Mouse (Mus musculus) spleen, postnatal 10 days (tissue): ENCODE results near the gene Prdm11.

Source experiments
- DNase-seq, 2 experiments: peaks; one replicate each; pipeline ENCODE4 v3.0.0; 2021 to 2022; ENCODE audit warnings: low spot score in 2 of 2

The Prdm11 gene

DNA sequence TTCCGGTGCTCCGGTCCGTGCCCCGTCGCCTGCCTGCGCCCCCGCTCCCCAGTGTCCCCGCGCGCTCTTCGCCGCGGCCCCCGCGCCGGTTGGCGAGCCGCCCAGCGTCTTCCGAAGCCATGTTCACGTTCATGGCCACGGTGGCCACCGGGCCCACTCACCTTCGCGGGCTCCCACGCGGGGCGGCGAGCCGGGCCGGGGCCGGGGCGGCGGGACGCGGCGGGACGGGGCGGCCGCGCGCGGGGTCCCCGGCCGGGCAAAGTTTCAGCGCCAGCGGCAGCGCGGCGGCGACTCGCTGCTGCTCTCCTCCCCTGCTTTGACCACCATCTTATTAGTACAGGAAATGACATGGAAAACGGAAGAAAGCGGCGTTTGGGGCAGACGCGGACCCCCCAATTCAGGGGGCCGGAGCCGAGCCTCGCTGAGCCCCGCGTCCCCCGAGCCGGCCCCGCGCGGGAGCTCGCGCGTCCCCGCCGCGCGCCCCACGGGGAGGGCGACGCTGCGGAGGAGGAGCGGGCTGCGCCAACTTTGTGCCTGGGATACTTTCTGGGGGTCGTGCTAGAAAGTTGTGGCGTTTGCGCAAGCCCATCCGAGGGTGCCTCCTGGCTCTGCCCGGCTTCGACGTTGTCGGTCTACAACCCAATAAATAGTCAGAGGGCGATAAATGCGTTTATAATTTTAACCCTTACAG is at the start of gene Prdm11:
TSS of gene Prdm11 (minus strand) at position 350 of the 691 bp plus-strand sequence.
- peak in 1 of 2 experiments; percentile 40 for DNase-seq

DNA sequence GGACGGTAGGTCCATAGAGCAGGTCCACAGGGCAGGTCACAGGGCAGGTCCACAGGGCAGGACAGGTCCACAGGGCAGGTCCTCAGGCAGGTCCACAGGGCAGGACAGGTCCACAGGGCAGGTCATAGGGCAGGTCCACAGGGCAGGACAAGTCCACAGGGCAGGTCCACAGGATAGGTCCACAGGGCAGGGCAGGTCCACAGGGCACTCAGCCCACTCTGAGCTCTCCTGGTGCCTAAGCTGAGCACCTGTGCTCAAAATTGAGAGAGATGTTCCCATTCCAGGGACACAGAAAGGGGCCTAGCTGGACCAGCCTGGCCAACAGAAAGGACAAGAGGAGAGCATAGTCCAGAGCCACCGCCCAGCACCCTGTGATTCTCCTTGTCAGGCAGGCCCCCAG is 46.4 kb upstream of the Prdm11 start:
- no peak for DNase-seq

GRCm38 (mm10) chr2:93091679-93092078 is 45.7 kb upstream of the Prdm11 start:
- no peak for DNase-seq

GRCm38 (mm10) chr2:93089379-93090089 is 43.6 kb upstream of the Prdm11 start:
- DNase-seq = no peak

- DNase-seq = no peak
Measured at GRCm38 (mm10) chr2:93088006-93088405, 42.0 kb upstream of the Prdm11 start.

DNA sequence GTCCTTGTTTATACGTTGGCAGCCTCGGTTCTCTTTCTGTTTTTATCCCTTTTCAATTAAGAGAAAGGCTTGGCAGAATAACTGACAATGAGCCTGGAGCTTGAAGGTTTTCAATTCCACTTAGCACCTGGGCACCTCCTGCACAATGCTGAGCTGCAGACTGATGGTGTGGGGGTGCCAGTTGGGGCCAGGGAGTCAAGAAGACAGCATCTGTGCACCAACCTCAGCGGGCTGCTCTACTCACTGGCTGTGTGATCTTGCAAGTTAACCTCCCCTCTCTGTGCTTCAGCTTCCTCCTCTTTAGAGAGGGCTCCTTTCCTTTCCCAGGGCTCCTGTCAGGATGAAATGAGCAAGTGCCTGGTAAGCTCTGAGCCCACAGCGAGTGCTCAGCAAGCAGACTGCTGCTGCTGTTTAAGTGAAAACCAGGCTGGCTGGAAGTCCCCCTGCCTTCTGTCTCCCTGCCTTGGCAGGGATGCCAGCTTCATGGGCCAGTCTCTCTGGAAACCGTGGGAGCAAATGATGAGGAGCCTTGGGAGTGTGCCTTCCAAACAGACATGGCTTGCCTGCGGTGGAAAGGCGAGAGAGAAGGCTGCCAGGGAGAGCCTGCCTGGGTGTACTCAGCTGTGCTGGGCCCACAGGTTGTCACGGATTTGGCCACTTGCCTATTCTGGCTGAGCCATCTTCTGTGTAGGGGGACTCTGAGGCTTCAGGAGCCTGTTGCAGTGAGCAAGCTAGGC is 39.5 kb upstream of the Prdm11 start:
- no peak for DNase-seq

- no peak for DNase-seq
Measured at GRCm38 (mm10) chr2:93084481-93084880, 38.5 kb upstream of the Prdm11 start.

DNA sequence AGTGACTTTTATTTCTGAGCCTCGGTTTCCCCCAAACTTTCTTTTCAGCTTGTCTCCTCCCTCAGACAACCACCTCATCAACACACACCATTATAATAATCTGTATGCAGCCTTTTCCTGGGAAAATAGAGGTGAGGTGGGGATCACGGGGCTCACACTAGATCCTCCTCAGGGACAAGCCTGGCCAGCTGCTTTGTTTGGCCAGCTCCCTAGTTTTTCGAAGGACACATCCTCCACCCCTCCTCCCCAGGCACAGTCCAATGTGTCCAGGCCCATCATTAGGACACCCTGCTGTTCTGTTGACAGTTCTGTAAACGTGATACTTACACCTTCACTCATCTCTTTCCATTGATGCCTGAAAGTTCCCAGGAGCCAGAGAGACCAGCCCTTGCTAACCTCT is 37.4 kb upstream of the Prdm11 start:
- DNase-seq = no peak

GRCm38 (mm10) chr2:93082846-93083245 is 36.9 kb upstream of the Prdm11 start:
- no peak for DNase-seq

- no peak for DNase-seq
Measured at GRCm38 (mm10) chr2:93080871-93081608, 35.1 kb upstream of the Prdm11 start.

DNA sequence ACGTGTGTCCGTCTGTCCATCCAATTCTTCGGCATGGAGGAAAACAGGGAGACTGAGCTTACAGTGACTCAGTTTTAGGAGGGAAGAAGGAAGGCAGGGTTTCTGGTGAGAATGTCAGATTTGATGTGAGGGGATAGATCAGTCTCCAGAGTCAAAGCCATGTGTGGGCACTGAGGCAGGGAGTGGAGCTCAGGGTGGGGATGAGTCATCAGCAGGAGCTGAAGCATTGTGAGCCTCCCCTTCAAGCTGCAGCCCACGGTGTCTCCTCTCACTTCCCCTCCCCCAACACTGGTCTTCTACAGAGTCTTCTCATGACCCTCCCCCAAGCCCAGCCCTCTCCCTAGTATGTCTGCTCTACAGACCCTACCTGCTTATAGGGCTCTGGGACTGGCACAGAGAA is 33.4 kb upstream of the Prdm11 start:
- no peak for DNase-seq

DNA sequence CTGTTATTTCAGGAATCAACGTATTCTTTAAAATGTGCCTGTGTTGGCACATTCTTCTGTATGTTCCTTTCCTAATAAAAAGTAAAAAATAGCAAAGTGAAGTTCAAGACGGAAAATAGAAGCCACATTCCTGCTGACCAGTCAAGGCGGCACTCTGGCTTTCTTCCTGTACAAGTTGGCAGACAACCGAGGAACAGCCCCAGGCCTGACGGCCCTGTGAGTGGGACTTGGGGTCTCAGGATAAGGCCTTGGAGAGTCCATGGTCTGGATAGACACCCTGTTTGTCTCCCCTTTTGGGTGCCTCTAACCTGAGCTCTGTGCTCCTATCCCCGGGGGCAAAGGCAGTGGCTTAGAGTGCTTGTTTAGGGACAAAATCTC is 30.6 kb upstream of the Prdm11 start:
- no peak for DNase-seq

DNA sequence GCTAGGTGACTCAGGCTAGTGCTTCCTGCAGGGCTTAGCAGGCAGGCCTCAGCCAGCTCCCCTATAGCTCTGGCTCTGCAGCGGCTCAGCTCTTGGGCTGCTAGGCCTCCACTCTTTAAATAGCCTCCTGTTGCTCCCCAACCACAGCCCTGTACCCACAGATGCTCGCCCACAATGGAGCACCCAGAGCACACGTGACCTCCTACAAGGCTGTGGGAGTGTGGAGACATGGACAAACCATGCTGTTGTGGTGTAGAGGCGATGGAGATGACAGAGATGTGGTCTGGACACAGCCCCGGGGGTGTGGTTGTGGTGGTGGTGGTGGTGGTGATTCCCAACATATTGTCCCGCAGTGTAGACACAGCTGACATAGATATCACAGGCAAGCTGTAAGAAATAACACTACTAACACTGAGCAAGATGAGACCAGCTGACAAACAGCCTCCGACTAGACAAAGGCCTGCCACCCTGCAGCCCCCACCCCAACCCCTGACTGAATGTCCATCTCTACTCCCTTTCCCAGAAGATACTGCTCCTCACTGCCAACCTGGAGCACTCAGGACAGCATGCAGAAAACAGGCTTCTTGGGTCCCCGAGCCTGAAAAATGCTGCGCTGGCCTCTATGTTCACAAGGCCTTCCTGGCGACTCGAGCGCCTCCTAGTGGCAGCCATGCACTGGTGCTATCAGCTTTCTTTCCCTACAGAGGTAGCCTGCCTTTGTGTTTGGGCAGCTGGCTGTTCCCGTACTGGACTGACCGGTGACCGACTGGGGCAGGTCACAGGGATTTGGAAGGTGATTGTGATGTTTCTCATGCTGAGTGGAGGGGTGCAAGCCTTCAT is 30.0 kb upstream of the Prdm11 start:
- DNase-seq = peak; percentile 52 to 84

DNA sequence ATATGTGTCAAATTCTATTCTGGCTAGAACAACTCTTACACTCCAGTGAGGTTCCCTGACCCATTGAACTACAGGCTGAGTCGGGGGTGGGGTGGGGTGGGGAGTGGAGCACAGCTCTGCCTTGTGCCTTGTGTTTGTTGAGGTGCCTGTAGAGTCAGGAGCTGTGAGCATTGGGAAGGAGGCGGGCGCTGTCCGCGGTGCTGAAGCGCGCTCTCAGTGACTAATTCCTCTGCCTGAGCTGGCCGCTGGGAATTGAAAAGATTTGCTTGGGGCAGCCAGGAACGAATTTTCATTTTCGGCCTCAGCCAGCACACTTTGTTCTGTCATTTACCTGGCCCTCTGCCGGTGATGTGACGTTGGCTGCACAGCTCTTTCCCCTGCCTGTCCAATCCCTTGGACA is 25.7 kb upstream of the Prdm11 start:
- peak; percentile 35 to 77 for DNase-seq

- DNase-seq = no peak
Measured at GRCm38 (mm10) chr2:93068942-93069341, 23.0 kb upstream of the Prdm11 start.

GRCm38 (mm10) chr2:93063347-93063746 is 17.4 kb upstream of the Prdm11 start:
- peak in 1 of 2 experiments; percentile 66 for DNase-seq

- no peak for DNase-seq
Measured at GRCm38 (mm10) chr2:93051873-93052272, 5.9 kb upstream of the Prdm11 start.

DNA sequence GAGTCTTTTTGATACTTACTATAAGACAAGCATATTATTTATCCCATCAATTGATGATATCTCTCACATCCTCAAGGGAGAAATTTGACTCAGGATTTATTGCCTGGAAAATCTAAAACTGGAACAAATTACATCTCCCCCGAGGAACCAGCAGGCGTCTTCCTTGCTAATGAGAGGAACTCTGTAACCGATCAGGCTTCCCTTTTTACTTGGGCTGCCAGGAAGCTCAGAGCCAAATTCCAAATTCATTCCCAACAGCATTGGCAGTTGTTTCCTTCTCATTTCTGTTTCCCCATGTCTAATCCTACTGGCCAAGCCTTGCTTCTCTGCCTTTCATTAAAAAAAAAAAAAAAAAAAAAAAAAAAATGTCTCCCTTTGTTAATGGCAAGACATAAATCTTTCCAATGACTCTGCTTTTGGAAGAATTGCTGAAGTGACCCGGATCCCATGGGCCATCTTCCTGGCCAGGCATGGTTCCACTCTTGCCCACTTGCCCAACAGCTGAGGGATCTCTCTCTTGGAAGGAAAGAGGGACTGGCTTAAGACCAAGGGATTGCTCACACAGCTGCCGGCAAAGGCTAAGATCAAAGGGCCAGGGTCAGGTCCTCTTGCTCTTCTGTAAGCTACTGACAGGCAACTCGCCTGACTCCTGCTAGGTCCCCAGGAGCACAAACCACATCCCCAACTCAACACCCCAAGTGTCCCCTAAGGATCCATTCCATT is 2.8 kb upstream of the Prdm11 start:
- DNase-seq = no peak

GRCm38 (mm10) chr2:93047491-93048050 is 1.6 kb upstream of the Prdm11 start:
- DNase-seq = no peak

DNA sequence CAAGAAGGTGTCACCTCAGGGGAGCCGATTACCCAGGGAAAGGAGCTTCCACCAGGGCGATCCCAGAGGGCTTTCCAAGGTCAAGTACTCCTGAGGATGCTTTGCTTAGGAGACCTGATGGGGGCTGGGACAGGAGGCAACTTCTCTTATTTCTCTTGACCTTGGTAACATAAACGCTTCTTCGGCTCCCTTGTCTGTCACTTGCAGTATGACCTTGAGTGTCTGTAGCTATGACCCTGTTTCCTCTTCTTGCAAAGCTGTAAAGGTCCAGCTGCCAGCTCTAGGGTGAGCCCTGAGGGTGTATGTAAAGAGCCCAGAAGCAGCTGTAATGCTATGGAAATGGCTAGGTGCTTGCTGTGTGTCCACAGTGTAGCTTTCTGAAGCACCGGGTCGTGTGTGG is 1.1 kb upstream of the Prdm11 start:
- DNase-seq = no peak
